14 mouse cellular contexts compared by ENCODE assay signal in the genomic region with DNA sequence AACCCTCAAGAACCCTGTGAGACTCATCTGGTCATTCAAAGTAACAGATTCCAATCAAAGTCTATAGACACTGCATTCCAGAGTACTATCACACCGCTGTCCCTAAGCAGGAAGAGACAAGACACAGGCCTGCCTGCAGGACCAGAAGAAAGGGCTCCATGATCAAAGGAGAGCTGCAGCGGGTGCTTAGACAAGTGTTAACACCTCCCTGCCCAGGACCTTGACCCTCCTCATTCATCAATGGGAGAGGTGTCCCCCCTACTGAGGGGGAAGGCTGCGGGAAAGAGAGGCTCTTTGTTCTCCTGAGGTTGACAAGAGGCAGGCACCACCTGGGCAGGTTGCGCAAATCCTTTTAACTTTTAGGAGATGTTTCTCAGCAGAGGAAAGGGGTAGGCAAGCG. TPM values are rescaled to one million over a fixed set of nuclear protein-coding genes. Genes with fewer than 3 reads are reported as not detected.
A peak's percentile ranks its signal among the peaks of the same experiment; 100 is the strongest.
DNase-seq lines count a peak whose midpoint lies in the region; ATAC-seq and TF ChIP-seq lines count a peak whose summit lies in the region.
"Had no signal": no experiment of that assay in that cellular context is flagged by ENCODE, and none has a peak within 500 bp of the region (broad histone marks: within the 10 kb centered on the region; RNA-seq: fewer than 3 reads in every experiment).

No protein-coding gene starts in this region.

- H3K27ac ChIP-seq in heart, embryonic 12.5 days (ENCODE audit: poor library complexity, severe bottlenecking): peak overlapping the region; percentile 31
- no peak overlapping the region for H3K27ac ChIP-seq in heart, adult 2 months
- H3K27ac ChIP-seq in ES-Bruce4 (ENCODE audit: insufficient read depth, low read length): no peak overlapping the region
- no peak overlapping the region for H3K27ac ChIP-seq in intestine, postnatal 0 days (ENCODE audit: low read depth, low read length)
- H3K27ac ChIP-seq: hindbrain, postnatal 0 days; neural tube, embryonic 13.5 days had no signal

- peaks cover 45% of the 10 kb centered on the region for H3K4me1 ChIP-seq in heart, embryonic 12.5 days (replicated peaks)
- H3K4me1 ChIP-seq in heart, adult 2 months (ENCODE audit: control insufficient read depth, insufficient read depth, low read length): no peaks in the 10 kb centered on the region
- no peaks in the 10 kb centered on the region for H3K4me1 ChIP-seq in ES-Bruce4 (ENCODE audit: control insufficient read depth, insufficient read depth, low read length)
- no peaks in the 10 kb centered on the region for H3K4me1 ChIP-seq in intestine, postnatal 0 days (replicated peaks; ENCODE audit: control insufficient read depth, insufficient read depth, low read length)

- peak overlapping the region; percentile 24; the same call in 1 of the 2 replicates for H3K9ac ChIP-seq in heart, embryonic 12.5 days
- no peak overlapping the region for H3K9ac ChIP-seq in heart, adult 2 months (ENCODE audit: low read depth, low read length)
- no peak overlapping the region for H3K9ac ChIP-seq in ES-Bruce4 (ENCODE audit: low read depth, poor library complexity, severe bottlenecking)
- H3K9ac ChIP-seq in intestine, postnatal 0 days (ENCODE audit: low read depth, low read length): no peak overlapping the region
- H3K9ac ChIP-seq: neural tube, embryonic 13.5 days had no signal

- intact Hi-C loops in heart, adult 2 months (cut with DNase I): no loop called here

- peaks cover 11% of the 10 kb centered on the region; the same call in 1 of the 2 replicates for H3K9me3 ChIP-seq in heart, embryonic 12.5 days (replicated peaks)
- H3K9me3 ChIP-seq in ES-Bruce4 (replicated peaks; ENCODE audit: control insufficient read depth, insufficient read depth, low read length, poor library complexity, severe bottlenecking): peaks cover 6% of the 10 kb centered on the region; the same call in 1 of the 2 replicates
- H3K9me3 ChIP-seq in intestine, postnatal 0 days (ENCODE audit: control insufficient read depth): no peaks in the 10 kb centered on the region

- H3K27me3 ChIP-seq in heart, embryonic 12.5 days (replicated peaks): no peaks in the 10 kb centered on the region
- H3K27me3 ChIP-seq in heart, adult 2 months (ENCODE audit: control insufficient read depth, insufficient read depth, low read length): no peaks in the 10 kb centered on the region
- H3K27me3 ChIP-seq in ES-Bruce4 (ENCODE audit: control insufficient read depth, insufficient read depth, low read length, poor library complexity, severe bottlenecking): no peaks in the 10 kb centered on the region
- H3K27me3 ChIP-seq in intestine, postnatal 0 days (replicated peaks; ENCODE audit: control insufficient read depth, insufficient read depth, low read length): no peaks in the 10 kb centered on the region
- H3K27me3 ChIP-seq: neural tube, embryonic 13.5 days had no signal

- H3K79me2 ChIP-seq in heart, adult 2 months (replicated peaks; ENCODE audit: control insufficient read depth, insufficient read depth, low read length): no peaks in the 10 kb centered on the region

- no peak overlapping the region for H3K4me3 ChIP-seq in heart, embryonic 12.5 days
- no peak overlapping the region for H3K4me3 ChIP-seq in heart, adult 2 months
- H3K4me3 ChIP-seq in ES-Bruce4 (ENCODE audit: low read depth, low read length): no peak overlapping the region
- no peak overlapping the region for H3K4me3 ChIP-seq in intestine, postnatal 0 days (ENCODE audit: low read depth, low read length)
- H3K4me3 ChIP-seq: erythroblast, embryonic 14.5 days; neural tube, embryonic 13.5 days had no signal

- TF ChIP-seq EP300 in heart, adult 2 months (IDR thresholded peaks at IDR 0.05; ENCODE audit: insufficient read depth, low read depth, low read length): no peak
- TF ChIP-seq EP300 in ES-Bruce4 (IDR thresholded peaks at IDR 0.05; ENCODE audit: insufficient read depth, low read depth, low read length): peak; percentile 85

- TF ChIP-seq POLR2A in heart, adult 2 months (IDR thresholded peaks at IDR 0.05; ENCODE audit: insufficient read depth, low read depth, low read length): no peak
- no peak for TF ChIP-seq POLR2A in ES-Bruce4 (IDR thresholded peaks at IDR 0.05; ENCODE audit: insufficient read depth, low read length)

- no peak overlapping the region for H3K4me2 ChIP-seq in heart, embryonic 12.5 days
- no peak overlapping the region for H3K4me2 ChIP-seq in intestine, postnatal 0 days (replicated peaks; ENCODE audit: low read depth)
- H3K4me2 ChIP-seq: neural tube, embryonic 13.5 days had no signal

- 40% methylated on average over 5 of the region's 5 CpGs for WGBS in heart, embryonic 12.5 days
- WGBS in heart, adult 2 months: 80% methylated on average over 5 of the region's 5 CpGs
- WGBS in intestine, postnatal 0 days: 39% methylated on average over 5 of the region's 5 CpGs

- no peak for DNase-seq in heart, adult 2 months
- peak; percentile 51 for DNase-seq in Muller cell, postnatal 12 days (ENCODE audit: inconsistent ontology term)
- no peak for DNase-seq in cerebellum, adult 18-20 months
- no peak for DNase-seq in ovary, postnatal 10 days (ENCODE audit: low spot score)
- DNase-seq: cerebellum, adult 9-10 months; layer of hippocampus, adult 9-11 months; lung, postnatal 4 days; right cerebral cortex, postnatal 4 days had no signal

- H3K36me3 ChIP-seq in heart, embryonic 12.5 days: peaks cover 46% of the 10 kb centered on the region
- H3K36me3 ChIP-seq in heart, adult 2 months (ENCODE audit: control insufficient read depth, insufficient read depth, low read length): no peaks in the 10 kb centered on the region
- H3K36me3 ChIP-seq in ES-Bruce4 (ENCODE audit: control insufficient read depth, insufficient read depth, low read length, poor library complexity, severe bottlenecking): no peaks in the 10 kb centered on the region
- peaks cover 13% of the 10 kb centered on the region for H3K36me3 ChIP-seq in intestine, postnatal 0 days (ENCODE audit: control insufficient read depth, insufficient read depth)

- ATAC-seq in heart, embryonic 12.5 days (ENCODE audit: insufficient number of reproducible peaks, low FRiP score): no peak; the same call in 1 of the 2 replicates
- peak; percentile 53 for ATAC-seq in intestine, postnatal 0 days
- ATAC-seq: hindbrain, postnatal 0 days had no signal

- TF ChIP-seq CTCF in heart, adult 2 months (IDR thresholded peaks at IDR 0.05): no peak
- TF ChIP-seq CTCF in ES-Bruce4 (IDR thresholded peaks at IDR 0.05; ENCODE audit: low read depth, low read length): no peak
- no peak for TF ChIP-seq CTCF in intestine, postnatal 0 days (IDR thresholded peaks at IDR 0.05; ENCODE audit: low read depth)

RNA-seq across cellular contexts. Expression of a gene that starts 51.5 kb away (rescaled TPM):
- polyA plus RNA-seq in heart, embryonic 12.5 days (2016; fragmentation: Nextera tagmentation; extraction: Ambion mirVana): 19.3 and 22.4 TPM in 2 replicates
- under 1 TPM; 0.44 to 0.59 TPM for total RNA-seq in heart, adult 2 months (2021)
- polyA plus RNA-seq in heart, adult 2 months (2012; rRNA removed): 0.53 and 0.59 TPM in 2 replicates
- polyA plus RNA-seq in ES-Bruce4 (2011; ENCODE audit: insufficient read depth, insufficient read length, low read depth, missing spikeins): 13.6 and 15.5 TPM in 2 replicates
- polyA plus RNA-seq in intestine, postnatal 0 days (2015; fragmentation: Nextera tagmentation; extraction: Ambion mirVana): 1.9 and 2.0 TPM in 2 replicates
- polyA plus RNA-seq: erythroblast, embryonic 14.5 days had no signal
